ENCODE assay signal across 19 mouse cellular contexts in the genomic region with DNA sequence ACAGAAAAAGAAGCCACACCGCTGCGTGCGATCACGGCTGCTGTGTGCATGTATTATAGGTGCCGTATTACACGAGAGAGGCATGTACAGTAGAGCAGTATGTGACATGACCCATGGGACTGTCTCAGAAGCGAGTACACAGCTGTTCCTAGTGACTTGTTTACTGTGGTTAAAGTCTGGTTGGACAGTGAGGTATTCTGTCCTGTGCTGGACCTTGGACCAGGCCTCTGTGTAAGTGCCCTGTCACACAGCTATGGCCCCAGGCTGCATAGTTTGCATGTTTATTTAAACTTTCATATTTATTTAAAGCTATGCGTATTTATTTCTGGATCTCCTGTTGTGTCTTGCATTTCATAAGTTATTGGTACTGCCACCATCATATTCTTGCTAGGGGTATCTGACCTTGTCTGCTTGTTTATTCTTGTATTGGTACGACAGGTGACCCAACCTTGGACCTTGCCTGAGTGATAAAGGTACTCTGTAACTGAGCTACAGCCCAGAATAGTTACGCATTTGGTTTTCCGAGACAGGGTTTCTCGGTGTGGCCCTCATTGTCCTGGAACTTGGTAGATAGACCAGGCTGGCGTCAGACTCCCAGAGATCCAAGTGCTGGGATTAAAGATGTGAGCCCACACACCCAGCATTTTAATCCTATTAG. TPM values are rescaled to one million over a fixed set of nuclear protein-coding genes. Genes with fewer than 3 reads are reported as not detected.
DNase-seq lines count a peak whose midpoint lies in the region; ATAC-seq and TF ChIP-seq lines count a peak whose summit lies in the region.
"Had no signal": no experiment of that assay in that cellular context is flagged by ENCODE, and none has a peak within 500 bp of the region (broad histone marks: within the 10 kb centered on the region; RNA-seq: fewer than 3 reads in every experiment).

No protein-coding gene starts in this region.

- H3K9me3 ChIP-seq in kidney, embryonic 14.5 days (ENCODE audit: control insufficient read depth, low read length), result no peaks in the 10 kb centered on the region
- no peaks in the 10 kb centered on the region for H3K9me3 ChIP-seq in liver, embryonic 16.5 days (replicated peaks; ENCODE audit: control insufficient read depth, low read length)
- H3K9me3 ChIP-seq in midbrain, postnatal 0 days (ENCODE audit: low read length), result no peaks in the 10 kb centered on the region
- H3K9me3 ChIP-seq: embryonic facial prominence, embryonic 13.5 days; forebrain, embryonic 10.5 days; hindbrain, embryonic 10.5 days; limb, embryonic 15.5 days had no signal

- H3K36me3 ChIP-seq in kidney, embryonic 14.5 days (ENCODE audit: control insufficient read depth, insufficient read depth, low read length), result peaks cover 67% of the 10 kb centered on the region
- H3K36me3 ChIP-seq in liver, embryonic 16.5 days (ENCODE audit: control insufficient read depth, insufficient read depth), result no peaks in the 10 kb centered on the region; the same call in 1 of the 2 replicates
- H3K36me3 ChIP-seq in midbrain, postnatal 0 days (ENCODE audit: insufficient read depth, low read length), result peaks cover 56% of the 10 kb centered on the region

- DNase-seq in kidney, adult 8-10 months, result peak; percentile 52 to 66
- DNase-seq in kidney, postnatal 36 days, result peak; percentile 58 to 72
- no peak for DNase-seq in urinary bladder, postnatal 25 days (ENCODE audit: low spot score)
- DNase-seq in midbrain, postnatal 0 days (ENCODE audit: low spot score), result no peak
- DNase-seq: B cell, adult 2 months; cerebellum, adult 9-10 months; heart, adult 2 months; layer of hippocampus, adult 9-11 months; lung, postnatal 14 days; thymus, postnatal 36 days had no signal

- no peak overlapping the region for H3K9ac ChIP-seq in kidney, embryonic 14.5 days (ENCODE audit: low read depth, low read length)
- no peak overlapping the region for H3K9ac ChIP-seq in liver, embryonic 16.5 days (ENCODE audit: low read depth, low read length)
- H3K9ac ChIP-seq in midbrain, postnatal 0 days (replicated peaks; ENCODE audit: low read length, poor library complexity, severe bottlenecking), result no peak overlapping the region
- H3K9ac ChIP-seq: embryonic facial prominence, embryonic 13.5 days; limb, embryonic 15.5 days had no signal

- H3K4me2 ChIP-seq in kidney, embryonic 14.5 days (replicated peaks; ENCODE audit: low read depth, low read length), result no peak overlapping the region
- H3K4me2 ChIP-seq in liver, embryonic 16.5 days (ENCODE audit: low read depth, low read length), result no peak overlapping the region
- no peak overlapping the region for H3K4me2 ChIP-seq in midbrain, postnatal 0 days (ENCODE audit: low read depth, low read length, poor library complexity, severe bottlenecking)
- H3K4me2 ChIP-seq: embryonic facial prominence, embryonic 13.5 days; limb, embryonic 15.5 days had no signal

- H3K27ac ChIP-seq in kidney, embryonic 14.5 days (ENCODE audit: low read depth, low read length), result no peak overlapping the region
- peak overlapping the region; percentile 86 for H3K27ac ChIP-seq in liver, embryonic 16.5 days (ENCODE audit: low read length)
- no peak overlapping the region for H3K27ac ChIP-seq in midbrain, postnatal 0 days (ENCODE audit: low read depth, low read length)
- H3K27ac ChIP-seq: embryonic facial prominence, embryonic 13.5 days; forebrain, embryonic 10.5 days; heart, adult 2 months; hindbrain, embryonic 10.5 days; limb, embryonic 15.5 days had no signal

- no peak for ATAC-seq in kidney, embryonic 14.5 days (ENCODE audit: low FRiP score, low TSS enrichment)
- ATAC-seq in liver, embryonic 16.5 days (ENCODE audit: low read depth), result peak; percentile 93
- no peak for ATAC-seq in cerebellum, adult (ENCODE audit: insufficient number of reproducible peaks, low FRiP score, low TSS enrichment)
- no peak for ATAC-seq in midbrain, postnatal 0 days (ENCODE audit: low FRiP score)
- ATAC-seq: midbrain, embryonic 16.5 days had no signal

- no peak overlapping the region for H3K4me3 ChIP-seq in kidney, embryonic 14.5 days (ENCODE audit: low read length)
- H3K4me3 ChIP-seq in liver, embryonic 16.5 days (ENCODE audit: low read depth, low read length), result no peak overlapping the region
- no peak overlapping the region for H3K4me3 ChIP-seq in midbrain, postnatal 0 days (ENCODE audit: low read depth, low read length)
- H3K4me3 ChIP-seq: embryonic facial prominence, embryonic 13.5 days; forebrain, embryonic 10.5 days; heart, adult 2 months; hindbrain, embryonic 10.5 days; limb, embryonic 15.5 days had no signal

- 92% methylated on average over 13 of the region's 13 CpGs for WGBS in kidney, embryonic 14.5 days
- WGBS in liver, embryonic 16.5 days (ENCODE audit: insufficient replicate concordance), result 76% methylated on average over 13 of the region's 13 CpGs
- WGBS in midbrain, postnatal 0 days, result 86% methylated on average over 13 of the region's 13 CpGs

- TF ChIP-seq CTCF in midbrain, postnatal 0 days (IDR thresholded peaks at IDR 0.05), result no peak

- H3K4me1 ChIP-seq in kidney, embryonic 14.5 days (ENCODE audit: control insufficient read depth, insufficient read depth, low read length), result peaks cover 24% of the 10 kb centered on the region
- peaks cover 17% of the 10 kb centered on the region for H3K4me1 ChIP-seq in liver, embryonic 16.5 days (ENCODE audit: control insufficient read depth, low read depth, low read length)
- H3K4me1 ChIP-seq in midbrain, postnatal 0 days (ENCODE audit: insufficient read depth, low read length), result peaks cover under 1% of the 10 kb centered on the region; the same call in 1 of the 2 replicates

- H3K27me3 ChIP-seq in kidney, embryonic 14.5 days (ENCODE audit: control insufficient read depth, insufficient read depth, low read length), result no peaks in the 10 kb centered on the region
- H3K27me3 ChIP-seq in liver, embryonic 16.5 days (ENCODE audit: control insufficient read depth, insufficient read depth, low read depth, low read length), result no peaks in the 10 kb centered on the region
- H3K27me3 ChIP-seq in midbrain, postnatal 0 days (ENCODE audit: insufficient read depth, low read length), result no peaks in the 10 kb centered on the region
- H3K27me3 ChIP-seq: embryonic facial prominence, embryonic 13.5 days; limb, embryonic 15.5 days had no signal

RNA-seq across cellular contexts. Expression of a gene that starts 8.9 kb away (rescaled TPM):
- polyA plus RNA-seq in kidney, embryonic 14.5 days (2014; fragmentation: Nextera tagmentation; extraction: Ambion mirVana), result 36.4 and 72.2 TPM in 2 replicates
- 16.8 and 20.5 TPM in 2 replicates for polyA plus RNA-seq in liver, embryonic 16.5 days (2015; fragmentation: Nextera tagmentation; extraction: Ambion mirVana)
- 395 and 494 TPM in 2 replicates for total RNA-seq in midbrain, postnatal 0 days (2014; rRNA removed)
- 336 and 360 TPM in 2 replicates for polyA plus RNA-seq in midbrain, postnatal 0 days (2015; fragmentation: Nextera tagmentation; extraction: Ambion mirVana)

RNA-seq across cellular contexts. Expression of a gene that starts 22.8 kb away (rescaled TPM):
- polyA plus RNA-seq in kidney, embryonic 14.5 days (2014; fragmentation: Nextera tagmentation; extraction: Ambion mirVana), result 97.1 and 111 TPM in 2 replicates
- 44.3 and 46.6 TPM in 2 replicates for polyA plus RNA-seq in liver, embryonic 16.5 days (2015; fragmentation: Nextera tagmentation; extraction: Ambion mirVana)
- total RNA-seq in midbrain, postnatal 0 days (2014; rRNA removed), result 12.0 and 15.2 TPM in 2 replicates
- 22.0 and 22.1 TPM in 2 replicates for polyA plus RNA-seq in midbrain, postnatal 0 days (2015; fragmentation: Nextera tagmentation; extraction: Ambion mirVana)

RNA-seq across cellular contexts. Expression of a gene that starts 47.1 kb away (rescaled TPM):
- 7.4 and 9.0 TPM in 2 replicates for polyA plus RNA-seq in kidney, embryonic 14.5 days (2014; fragmentation: Nextera tagmentation; extraction: Ambion mirVana)
- 1.5 and 1.8 TPM in 2 replicates for polyA plus RNA-seq in liver, embryonic 16.5 days (2015; fragmentation: Nextera tagmentation; extraction: Ambion mirVana)
- total RNA-seq in midbrain, postnatal 0 days (2014; rRNA removed), result 1.8 and 7.1 TPM in 2 replicates
- polyA plus RNA-seq in midbrain, postnatal 0 days (2015; fragmentation: Nextera tagmentation; extraction: Ambion mirVana), result 1.2 and 1.5 TPM in 2 replicates

RNA-seq across cellular contexts. Expression of a gene that starts 47.8 kb away (rescaled TPM):
- 0.58 and 0.79 TPM in 2 replicates for polyA plus RNA-seq in kidney, embryonic 14.5 days (2014; fragmentation: Nextera tagmentation; extraction: Ambion mirVana)
- polyA plus RNA-seq in liver, embryonic 16.5 days (2015; fragmentation: Nextera tagmentation; extraction: Ambion mirVana), result 0.05 and 0.06 TPM in 2 replicates
- 14.5 and 16.0 TPM in 2 replicates for total RNA-seq in midbrain, postnatal 0 days (2014; rRNA removed)
- 6.7 and 8.9 TPM in 2 replicates for polyA plus RNA-seq in midbrain, postnatal 0 days (2015; fragmentation: Nextera tagmentation; extraction: Ambion mirVana)
- total RNA-seq: megakaryocyte-erythroid progenitor cell, adult 5-6 weeks had no signal

Comparison
In these comparisons a context has a peak if more than half of its experiments do, and no peak if none do; other contexts are left out.
1. DNase-seq: peak in kidney, adult 8-10 months (2 of 2) and kidney, postnatal 36 days (2 of 2); none in urinary bladder, postnatal 25 days (single experiment) and midbrain, postnatal 0 days (single experiment).